Mouse (Mus musculus) spleen, adult 2 months (tissue): ENCODE data around the gene Gm4881. TPM values are rescaled to one million over a fixed set of nuclear protein-coding genes. Genes with fewer than 3 reads are reported as not detected.

Experiments
- DNase-seq, 2 experiments: peaks; one replicate each; pipeline versions ENCODE4 v3.0.0 to v3.0.0-alpha.2; 2012 to 2021; ENCODE audit warnings: low spot score in 2 of 2, low read depth in 1 of 2
- H3K27ac ChIP-seq: fragments of 200-500 bp; 2 replicates; pipeline ENCODE4 v1.5.1; 2012; ENCODE audit warnings: low read length, inconsistent platforms; ENCODE audit not compliant: insufficient read depth
- H3K27me3 ChIP-seq: fragments of 200-500 bp; 2 replicates; pipeline ENCODE4 v1.6.1; 2012; ENCODE audit warnings: mild to moderate bottlenecking, moderate library complexity, low read length, inconsistent platforms; ENCODE audit not compliant: control insufficient read depth, insufficient read depth
- H3K36me3 ChIP-seq: fragments of 200-500 bp; 2 replicates; pipeline ENCODE4 v1.6.1; 2012; ENCODE audit warnings: mild to moderate bottlenecking, low read length, inconsistent platforms; ENCODE audit not compliant: control insufficient read depth, insufficient read depth
- H3K4me1 ChIP-seq: fragments of 200-500 bp; 2 replicates; pipeline ENCODE4 v1.6.1; 2011; ENCODE audit warnings: inconsistent platforms; ENCODE audit not compliant: control insufficient read depth, insufficient read depth, insufficient read length
- H3K4me3 ChIP-seq: fragments of 200-500 bp; 2 replicates; pipeline ENCODE4 v1.5.1; 2011; ENCODE audit warnings: mild to moderate bottlenecking, inconsistent platforms; ENCODE audit not compliant: insufficient read depth, insufficient read length; ENCODE audit errors: extremely low read depth
- CTCF ChIP-seq: fragments of 200-500 bp; IDR thresholded peaks from 2 replicates; pipeline ENCODE4 v1.5.1; 2011; ENCODE audit warnings: mild to moderate bottlenecking, inconsistent platforms; ENCODE audit not compliant: insufficient read depth, insufficient read length, insufficient replicate concordance; ENCODE audit errors: extremely low read depth
- POLR2A ChIP-seq: fragments of 200-500 bp; IDR thresholded peaks from 2 replicates; pipeline ENCODE4 v1.6.1; 2011; ENCODE audit warnings: low read depth, low read length, inconsistent platforms
- WGBS: fragments of 180-500 bp; shearing (Covaris S2); methylation state at CpG from one replicate; pipeline ENCODE4 v1.1.7; 2018; 5-methylcytosine and 5-hydroxymethylcytosine counted together
- polyA plus RNA-seq: library from polyadenylated mRNA; depleted of rRNA; stranded (reverse); fragments of >200 nt; gene quantifications from 2 replicates; pipeline ENCODE4 v1.2.3, GENCODE M21; 2012

The Gm4881 gene
- polyA plus RNA-seq, 1 experiment: not detected

DNA sequence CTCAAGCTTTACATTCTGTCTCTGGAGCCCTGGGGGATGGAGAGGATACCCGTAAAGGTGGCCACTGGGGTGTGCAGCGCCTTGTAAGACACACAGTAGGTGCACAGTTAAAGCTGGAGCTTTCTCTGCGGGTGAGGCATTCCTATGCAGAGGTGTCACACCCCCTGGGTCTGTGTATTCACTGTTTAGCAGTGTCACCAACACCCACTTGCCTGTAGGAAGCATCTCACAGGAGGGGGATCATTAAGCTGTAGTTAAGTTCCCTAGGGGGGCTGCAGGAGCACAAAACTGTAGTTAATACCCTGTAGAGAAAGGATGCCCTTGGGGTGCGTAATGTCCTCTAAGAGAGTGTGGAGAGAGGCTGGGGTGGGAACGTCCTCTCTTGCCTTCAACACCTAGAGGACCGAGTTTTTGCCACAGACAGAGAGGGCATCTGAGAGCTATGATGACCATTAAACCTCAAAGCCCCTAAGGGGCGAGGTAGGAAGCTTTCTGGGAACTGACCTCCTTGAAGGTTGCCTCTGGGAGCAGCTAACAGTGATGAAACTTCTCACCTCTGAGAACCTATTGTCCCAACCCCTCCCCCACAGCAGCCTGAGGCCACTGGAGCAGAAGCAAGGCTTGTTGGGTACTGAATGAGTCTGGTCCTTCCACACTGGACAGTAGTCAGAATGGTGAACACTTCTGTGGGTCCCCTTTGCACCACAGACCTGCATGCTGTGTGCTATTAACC lies 3.2 kb upstream of the Gm4881 start:
- TF ChIP-seq CTCF (no peak), POLR2A (no peak)
- H3K4me3 ChIP-seq: no peak overlapping the region
- peaks cover 25% of the 10 kb centered on the region for H3K27me3 ChIP-seq
- peaks cover 8% of the 10 kb centered on the region for H3K4me1 ChIP-seq
- no peak for DNase-seq
- no peak overlapping the region for H3K27ac ChIP-seq
- WGBS: 27% methylated on average over 7 of the region's 7 CpGs
- no peaks in the 10 kb centered on the region for H3K36me3 ChIP-seq

DNA sequence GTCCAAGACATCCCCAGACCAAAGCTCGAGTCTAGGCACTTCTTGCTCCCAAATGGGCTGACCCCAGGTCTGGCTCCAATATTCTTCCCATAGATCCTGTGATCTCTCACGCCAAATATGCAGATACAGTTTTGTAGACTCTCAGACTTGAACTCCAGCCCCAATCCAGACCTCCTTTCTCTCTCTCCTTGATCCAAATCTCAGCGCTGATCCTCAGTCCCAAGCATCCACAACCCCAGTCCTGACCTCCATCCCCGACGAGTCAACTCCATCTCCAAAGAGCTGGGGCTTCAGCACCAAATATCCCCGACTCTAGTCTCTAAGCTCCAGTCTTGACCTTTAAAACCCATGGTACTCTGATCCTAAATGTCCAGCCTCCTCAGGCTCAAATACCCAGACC lies 653 bp downstream of the Gm4881 start:
- Histone ChIP-seq H3K36me3 (no peaks in the 10 kb centered on the region), H3K4me1 (peaks cover 5% of the 10 kb centered on the region), H3K27me3 (peaks cover 23% of the 10 kb centered on the region), H3K27ac (no peak overlapping the region), H3K4me3 (no peak overlapping the region)
- no peak for TF ChIP-seq POLR2A
- no peak for TF ChIP-seq CTCF
- DNase-seq: no peak
- 9% methylated on average over 6 of the region's 6 CpGs for WGBS

DNA sequence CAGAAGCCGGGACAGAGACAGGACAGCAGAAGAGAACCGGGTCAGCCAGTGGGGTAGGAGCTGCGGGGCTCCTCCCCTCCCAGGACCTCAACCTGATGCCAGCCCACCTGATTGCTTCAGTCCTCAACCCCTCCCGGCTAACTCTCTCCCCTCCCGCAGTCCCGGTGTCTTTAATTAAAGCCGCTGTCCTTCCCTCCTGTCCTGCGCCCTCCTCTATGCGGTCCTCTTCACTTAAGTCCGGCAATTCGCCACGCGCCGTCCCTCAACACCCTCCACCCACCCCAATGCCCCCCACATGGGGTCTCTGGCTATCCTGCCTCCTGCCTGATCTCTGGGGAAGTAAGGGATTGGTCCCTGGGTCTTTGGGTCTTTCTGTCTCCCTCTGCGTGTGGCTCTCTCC lies 12.6 kb downstream of the Gm4881 start:
- H3K36me3 ChIP-seq: peaks cover 6% of the 10 kb centered on the region
- DNase-seq: no peak
- WGBS: 5% methylated on average over 14 of the region's 15 CpGs
- H3K27me3 ChIP-seq: peaks cover 10% of the 10 kb centered on the region
- H3K27ac ChIP-seq: no peak overlapping the region
- peaks cover 4% of the 10 kb centered on the region; the same call in 1 of the 2 replicates for H3K4me1 ChIP-seq
- TF ChIP-seq POLR2A (no peak), CTCF (no peak)
- no peak overlapping the region for H3K4me3 ChIP-seq

DNA sequence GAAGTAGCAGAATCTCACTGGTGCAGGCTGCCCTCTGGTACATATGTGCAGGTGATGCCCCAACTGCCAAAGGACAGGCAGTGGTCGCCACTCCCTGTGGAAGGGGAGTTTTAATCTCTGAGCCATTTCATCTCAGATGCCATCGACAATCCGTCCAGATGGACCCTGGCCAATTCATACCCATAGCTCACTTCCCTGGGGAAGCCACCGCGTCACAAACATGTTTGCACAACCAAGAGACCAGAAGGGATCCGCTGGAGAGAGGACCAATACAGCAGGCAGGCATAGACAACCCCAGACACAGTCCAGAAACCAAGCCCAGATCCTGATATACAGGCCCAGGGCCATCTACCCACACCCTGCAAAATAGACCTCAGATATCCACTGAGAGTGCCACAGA lies 13.8 kb downstream of the Gm4881 start:
- peaks cover 10% of the 10 kb centered on the region for H3K27me3 ChIP-seq
- no peak overlapping the region for H3K4me3 ChIP-seq
- H3K27ac ChIP-seq: no peak overlapping the region
- DNase-seq: no peak
- TF ChIP-seq CTCF (no peak), POLR2A (no peak)
- H3K4me1 ChIP-seq: peaks cover 4% of the 10 kb centered on the region; the same call in 1 of the 2 replicates
- WGBS: 48% methylated on average over 6 of the region's 6 CpGs
- peaks cover 17% of the 10 kb centered on the region for H3K36me3 ChIP-seq

DNA sequence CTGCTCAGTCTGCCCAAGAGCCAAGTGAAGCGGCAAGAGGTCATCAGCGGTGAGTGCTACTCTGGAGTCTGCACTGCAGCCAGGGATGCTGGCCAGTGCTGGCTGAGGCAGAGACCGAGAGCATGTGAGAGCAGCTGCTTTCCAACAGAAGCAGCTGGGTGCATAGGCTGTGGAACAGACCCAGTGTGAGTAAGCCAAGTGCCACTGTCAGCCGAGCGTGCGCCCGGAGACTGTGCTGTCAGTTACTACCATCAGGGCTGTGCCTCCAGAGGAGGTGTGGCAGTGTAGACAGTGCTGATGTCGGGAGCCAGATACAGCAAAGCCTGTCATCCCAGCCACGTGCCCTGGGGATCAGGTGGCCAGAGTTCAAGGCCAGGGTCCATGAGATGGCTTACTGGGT lies 24.6 kb downstream of the Gm4881 start:
- Histone ChIP-seq H3K36me3 (peaks cover 77% of the 10 kb centered on the region), H3K4me3 (no peak overlapping the region), H3K27ac (no peak overlapping the region), H3K27me3 (no peaks in the 10 kb centered on the region), H3K4me1 (no peaks in the 10 kb centered on the region)
- WGBS: 85% methylated on average over 9 of the region's 9 CpGs
- DNase-seq: no peak
- no peak for TF ChIP-seq CTCF
- TF ChIP-seq POLR2A: no peak

DNA sequence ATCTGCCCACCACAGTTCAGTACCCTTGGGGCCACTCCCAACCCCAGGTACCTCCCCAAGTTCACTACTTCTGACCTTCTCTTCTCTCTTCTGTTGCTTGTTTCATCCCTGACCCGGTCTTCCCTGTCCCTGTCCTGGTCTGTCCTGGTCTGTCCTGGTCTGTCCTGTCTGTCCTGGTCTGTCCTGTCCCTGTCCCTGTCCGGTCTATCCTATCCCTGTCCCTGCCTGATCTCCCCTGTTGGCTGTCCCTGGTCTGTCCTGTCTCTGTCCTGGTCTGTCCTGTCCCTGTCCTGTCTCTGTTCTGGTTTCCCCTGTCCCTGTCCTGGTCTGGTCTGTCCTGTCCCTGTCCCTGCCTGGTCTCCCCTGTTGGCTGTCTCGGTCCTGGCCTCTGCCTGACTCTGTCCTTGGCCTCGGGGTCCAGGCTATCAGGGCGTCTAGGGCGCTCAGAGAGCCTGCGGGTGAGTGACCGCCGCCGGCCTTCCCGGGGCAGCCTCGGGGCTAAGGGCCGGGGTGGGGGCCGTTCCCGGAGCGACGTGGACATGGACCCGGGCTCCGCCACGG lies 25.5 kb downstream of the Gm4881 start:
- 95% methylated on average over 20 of the region's 20 CpGs for WGBS
- Histone ChIP-seq H3K4me1 (no peaks in the 10 kb centered on the region), H3K27me3 (no peaks in the 10 kb centered on the region), H3K27ac (no peak overlapping the region), H3K36me3 (peaks cover 68% of the 10 kb centered on the region), H3K4me3 (no peak overlapping the region)
- no peak for TF ChIP-seq CTCF
- no peak for TF ChIP-seq POLR2A
- no peak for DNase-seq

DNA sequence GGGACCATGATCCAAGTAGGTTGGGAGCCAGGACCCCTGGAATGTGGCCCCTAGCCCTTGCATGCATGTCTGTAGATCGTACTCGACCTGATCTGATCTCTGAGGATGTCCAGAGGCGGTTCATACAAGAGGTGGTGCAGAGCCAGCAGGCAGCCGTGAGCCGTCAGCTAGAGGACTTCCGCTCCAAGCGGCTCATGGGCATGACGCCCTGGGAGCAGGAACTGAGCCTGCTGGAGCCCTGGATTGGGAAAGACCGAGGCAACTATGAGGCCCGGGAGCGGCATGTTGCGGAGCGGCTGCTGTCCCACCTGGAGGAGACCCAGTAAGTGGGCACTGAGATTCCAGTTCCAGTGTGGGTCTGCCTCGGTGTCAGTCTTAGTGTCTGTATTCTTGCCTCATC lies 31.8 kb downstream of the Gm4881 start:
- DNase-seq: no peak
- Histone ChIP-seq H3K36me3 (peaks cover 53% of the 10 kb centered on the region), H3K27ac (no peak overlapping the region), H3K4me3 (no peak overlapping the region), H3K27me3 (no peaks in the 10 kb centered on the region), H3K4me1 (no peaks in the 10 kb centered on the region; the same call in 1 of the 2 replicates)
- WGBS: 93% methylated on average over 14 of the region's 14 CpGs
- TF ChIP-seq CTCF (no peak), POLR2A (no peak)
